Mouse (Mus musculus) lung, postnatal 25 days (tissue): ENCODE measurements at regions not wholly inside any gene's neighbourhood (a gene's known extent, or its start where the extent isn't known, plus 50 kb on each side); places are given as distances from the start of the nearest gene placed in this dataset.

Experiments used
- DNase-seq: peaks from one replicate; pipeline ENCODE4 v3.0.0; 2022; ENCODE audit warnings: low spot score

- no peak for DNase-seq
These were observed 245.1 kb downstream of the Rps24 start for GRCm38 (mm10) chr14:24731872-24732525.

- DNase-seq, result no peak
These were observed 246.4 kb downstream of the Rps24 start for GRCm38 (mm10) chr14:24733326-24733725.

GRCm38 (mm10) chr14:24738869-24739268, 251.9 kb downstream of the Rps24 start:
- DNase-seq, result no peak

- no peak for DNase-seq
These were observed 257.5 kb downstream of the Rps24 start for GRCm38 (mm10) chr14:24744451-24744850.

GRCm38 (mm10) chr14:24745730-24746129, 258.8 kb downstream of the Rps24 start:
- DNase-seq, result peak; percentile 56

- DNase-seq, result no peak
These were observed 260.5 kb downstream of the Rps24 start for GRCm38 (mm10) chr14:24747471-24747795.

- DNase-seq, result peak; percentile 76
These were observed 261.0 kb downstream of the Rps24 start for GRCm38 (mm10) chr14:24747796-24748496.

GRCm38 (mm10) chr14:24748497-24748862, 261.6 kb downstream of the Rps24 start:
- no peak for DNase-seq

GRCm38 (mm10) chr14:24749313-24749712, 262.4 kb downstream of the Rps24 start:
- DNase-seq, result no peak

GRCm38 (mm10) chr14:24751227-24751626, 264.3 kb downstream of the Rps24 start:
- DNase-seq, result no peak

- no peak for DNase-seq
These were observed 267.8 kb downstream of the Rps24 start for GRCm38 (mm10) chr14:24754753-24755152.

- no peak for DNase-seq
These were observed 268.6 kb downstream of the Rps24 start for GRCm38 (mm10) chr14:24755426-24756117.

- no peak for DNase-seq
These were observed 270.4 kb downstream of the Rps24 start for GRCm38 (mm10) chr14:24757302-24757701.

- DNase-seq, result no peak
These were observed 270.9 kb downstream of the Rps24 start for GRCm38 (mm10) chr14:24757843-24758242.

GRCm38 (mm10) chr14:24760926-24761325, 274.0 kb downstream of the Rps24 start:
- DNase-seq, result no peak

GRCm38 (mm10) chr14:24762468-24763274, 275.7 kb downstream of the Rps24 start:
- DNase-seq, result no peak

GRCm38 (mm10) chr14:24763275-24763812, 276.4 kb downstream of the Rps24 start:
- no peak for DNase-seq

GRCm38 (mm10) chr14:24763845-24764244, 276.9 kb downstream of the Rps24 start:
- no peak for DNase-seq

GRCm38 (mm10) chr14:24766260-24766659, 279.3 kb downstream of the Rps24 start:
- no peak for DNase-seq

GRCm38 (mm10) chr14:24766690-24767089, 279.8 kb downstream of the Rps24 start:
- no peak for DNase-seq

- DNase-seq, result no peak
These were observed 280.4 kb downstream of the Rps24 start for GRCm38 (mm10) chr14:24767316-24767715.

- DNase-seq, result no peak
These were observed 281.0 kb downstream of the Rps24 start for GRCm38 (mm10) chr14:24767964-24768363.
